Mouse (Mus musculus) embryonic fibroblast, embryonic 13.5 days (primary cell): ENCODE data around the gene Rrp1b.

Experiments used
- CTCF ChIP-seq: IDR thresholded peaks from 2 replicates; pipeline ENCODE4 v1.5.1; 2011; ENCODE audit warnings: mild to moderate bottlenecking, control low read depth, low read length, moderate library complexity, borderline replicate concordance; ENCODE audit not compliant: insufficient read depth
- POLR2A ChIP-seq: IDR thresholded peaks from 2 replicates; pipeline ENCODE4 v1.6.1; 2011; ENCODE audit warnings: low read depth, mild to moderate bottlenecking, control low read depth, low read length, moderate library complexity

- TF ChIP-seq CTCF: no peak
- no peak for TF ChIP-seq POLR2A
Observed at GRCm38 (mm10) chr17:31998351-31998750, 37.5 kb upstream of the Rrp1b start.
